Mouse (Mus musculus): ENCODE measurements around the gene Gdap2. TPM values are rescaled to one million over a fixed set of nuclear protein-coding genes. Genes with fewer than 3 reads are reported as not detected.

Gdap2 gene
- polyA plus RNA-seq (2012; rRNA removed; ENCODE audit: low replicate concordance): 3.0 and 3.4 TPM in 2 replicates

DNA sequence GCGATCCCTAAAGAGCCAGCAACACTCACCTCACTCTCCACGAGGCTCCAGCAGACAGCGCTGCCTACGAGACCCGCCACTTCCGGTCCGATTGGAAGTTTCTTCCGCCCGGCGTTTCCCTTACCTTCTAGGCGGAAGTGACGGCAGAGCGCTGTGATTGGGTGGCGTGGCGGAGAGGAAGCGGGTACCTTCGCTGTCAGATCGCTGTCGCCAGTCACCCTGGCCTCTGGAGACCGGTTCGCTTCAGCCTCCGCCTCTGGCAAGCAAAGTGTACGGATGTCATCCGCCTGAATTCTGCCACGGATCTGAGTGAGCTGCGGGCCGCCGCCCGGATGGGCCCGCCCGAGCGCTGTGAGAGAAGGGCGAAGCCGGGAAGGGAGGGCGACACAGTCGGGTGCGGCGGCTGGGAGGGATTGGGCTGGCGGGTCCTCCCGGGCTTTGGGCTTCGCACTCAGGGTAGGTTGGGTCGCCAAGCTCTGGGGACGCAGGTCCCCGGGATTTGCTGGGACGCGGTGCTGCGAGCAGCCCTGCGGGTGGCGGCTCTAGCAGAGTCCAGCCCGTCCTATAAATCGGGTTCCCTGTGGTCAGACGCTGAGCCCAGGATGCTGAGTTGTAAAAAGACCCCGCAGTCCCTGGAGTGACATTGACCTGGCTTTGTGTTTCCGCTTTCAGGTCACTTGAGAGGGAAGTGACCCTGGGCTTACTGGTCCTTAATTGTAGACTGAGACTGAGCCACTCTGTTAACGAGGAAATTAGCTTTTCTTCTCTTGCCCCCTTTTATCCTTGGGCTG is at the start of gene Gdap2, which contains the start of gene Wdr3:
TSS of gene Gdap2 (plus strand) at position 67 of the 791 bp plus-strand sequence.
TSS of gene Wdr3 (minus strand) at position 93 of the 791 bp plus-strand sequence.

Other genes starting within 250 kb of the Gdap2 start
- gene Wdr3, start within 50 bp of the Gdap2 start, polyA plus RNA-seq (2012; rRNA removed; ENCODE audit: low replicate concordance): 1.2 and 3.3 TPM in 2 replicates

All from duodenum, adult 2 months (tissue).